Mouse (Mus musculus): Measurements from ENCODE around the gene Ifit3. TPM values are rescaled to one million over a fixed set of nuclear protein-coding genes. Genes with fewer than 3 reads are reported as not detected.

Gene Ifit3
- total RNA-seq, 2 experiments from 2014 or later: 1.2 to 1.3 TPM

- peak; percentile 58 to 76 for DNase-seq
- intact Hi-C loops (cut with DNase I): loop anchor here (1.0 to 5.0 kb wide), 4 partner anchors 89 to 395 kb away; no protein-coding TSS in a partner anchor
Observed at GRCm38 (mm10) chr19:34636933-34637557, 53.7 kb downstream of the Ifit3 start.

Other genes with a start within 250 kb of the Ifit3 start
- gene Ch25h, start 108.4 kb upstream of the Ifit3 start, total RNA-seq (2021): under 1 TPM in 1 of 2 experiments, not detected in 1; 0.27 TPM
- gene Lipa, start 56.1 kb upstream of the Ifit3 start, total RNA-seq (2021): 10 to 100 TPM; 26.9 to 28.6 TPM
- gene Ifit2, start 32.8 kb upstream of the Ifit3 start, total RNA-seq (2021): 1 to 10 TPM; 3.3 to 3.5 TPM
- gene Ifit1bl1, start 18.4 kb downstream of the Ifit3 start, total RNA-seq (2021): under 1 TPM; 0.88 to 1.00 TPM
- gene Ifit3b, start 24.4 kb downstream of the Ifit3 start, total RNA-seq (2021): under 1 TPM; 0.50 to 0.56 TPM
- gene Ifit1bl2, start 57.2 kb downstream of the Ifit3 start, total RNA-seq (2021): under 1 TPM; 0.53 to 0.59 TPM
- gene Ifit1, start 57.3 kb downstream of the Ifit3 start, total RNA-seq (2021): under 1 TPM; 0.33 to 0.85 TPM
- gene Slc16a12, start 163.8 kb downstream of the Ifit3 start, total RNA-seq (2021): 1 to 10 TPM; 2.8 to 4.2 TPM

Data from heart, postnatal 14 days (tissue).